Mouse (Mus musculus) kidney, embryonic 16.5 days (tissue): ENCODE measurements at regions not wholly inside any gene's neighbourhood (a gene's known extent, or its start where the extent isn't known, plus 50 kb on each side); places are given as distances from the start of the nearest gene placed in this dataset.

Experiments used
- ATAC-seq: fragments of 200-750 bp; cut with Nextera tagmentation; 2 replicates; pipeline ENCODE4 v1.8.0; 2017; ENCODE audit warnings: moderate TSS enrichment; ENCODE audit not compliant: low FRiP score, low TSS enrichment
- H3K27ac ChIP-seq: fragments of 300-500 bp; sonication (generic); 2 replicates; pipeline ENCODE4 v1.5.1; 2014; ENCODE audit warnings: low read length
- H3K27me3 ChIP-seq: fragments of 300-500 bp; sonication (generic); 2 replicates; pipeline ENCODE4 v1.6.1; 2014; ENCODE audit warnings: low read length, control low read depth, mixed read lengths; ENCODE audit not compliant: insufficient read depth
- H3K36me3 ChIP-seq: fragments of 300-500 bp; sonication (generic); 2 replicates; pipeline ENCODE4 v1.6.1; 2014; ENCODE audit warnings: low read length, control low read depth, mixed read lengths; ENCODE audit not compliant: insufficient read depth
- H3K4me1 ChIP-seq: fragments of 300-500 bp; sonication (generic); 2 replicates; pipeline ENCODE4 v1.6.1; 2014; ENCODE audit warnings: low read length, control low read depth, mixed read lengths; ENCODE audit not compliant: insufficient read depth
- H3K4me2 ChIP-seq: fragments of 300-500 bp; sonication (generic); replicated peaks from 2 replicates; pipeline ENCODE4 v1.6.1; 2014; ENCODE audit warnings: low read depth, low read length
- H3K4me3 ChIP-seq: fragments of 300-500 bp; sonication (generic); 2 replicates; pipeline ENCODE4 v1.5.1; 2014; ENCODE audit warnings: mild to moderate bottlenecking, low read length
- H3K9ac ChIP-seq: fragments of 300-500 bp; sonication (generic); replicated peaks from 2 replicates; pipeline ENCODE4 v1.6.1; 2014; ENCODE audit warnings: low read length
- H3K9me3 ChIP-seq: fragments of 300-500 bp; sonication (generic); 2 replicates; pipeline ENCODE4 v1.6.1; 2016; ENCODE audit warnings: low read length, control low read depth
- WGBS: fragments of 180-500 bp; shearing (Covaris S2); extraction: QIAGEN DNeasy Blood & Tissue Kit; methylation state at CpG from one replicate; pipeline ENCODE4 v1.1.7; 2014; 5-methylcytosine and 5-hydroxymethylcytosine counted together

DNA sequence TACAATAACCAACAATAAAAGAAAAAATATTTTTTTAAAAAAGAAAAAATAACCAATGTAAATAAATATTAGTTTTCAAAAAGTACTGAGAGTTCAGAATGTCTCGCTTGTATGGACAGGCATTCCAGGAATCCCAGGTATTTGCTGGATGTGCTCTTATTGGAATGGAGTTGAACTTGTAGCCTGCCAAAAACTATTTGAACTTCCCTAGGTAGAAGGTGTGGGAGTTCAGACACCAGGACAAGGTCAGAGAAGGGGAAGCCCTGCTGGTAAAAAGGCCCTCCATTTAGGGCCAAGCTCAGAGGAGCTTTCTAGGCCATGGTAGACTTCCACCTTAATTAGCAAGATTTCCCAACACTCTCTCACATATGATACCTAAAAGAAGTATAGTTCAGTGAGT, 270.3 kb downstream of the Actr3 start:
- H3K4me3 ChIP-seq, result no peak overlapping the region
- no peak overlapping the region for H3K4me2 ChIP-seq
- no peak overlapping the region for H3K9ac ChIP-seq
- no peak for ATAC-seq
- H3K27me3 ChIP-seq, result no peaks in the 10 kb centered on the region
- no peaks in the 10 kb centered on the region for H3K36me3 ChIP-seq
- H3K4me1 ChIP-seq, result no peaks in the 10 kb centered on the region
- H3K27ac ChIP-seq, result no peak overlapping the region
- 88% methylated on average over 1 of the region's 1 CpGs for WGBS
- H3K9me3 ChIP-seq, result 0 out of 2 replicates have a peak, but pooled peaks cover 3% of the 10 kb centered on the region

DNA sequence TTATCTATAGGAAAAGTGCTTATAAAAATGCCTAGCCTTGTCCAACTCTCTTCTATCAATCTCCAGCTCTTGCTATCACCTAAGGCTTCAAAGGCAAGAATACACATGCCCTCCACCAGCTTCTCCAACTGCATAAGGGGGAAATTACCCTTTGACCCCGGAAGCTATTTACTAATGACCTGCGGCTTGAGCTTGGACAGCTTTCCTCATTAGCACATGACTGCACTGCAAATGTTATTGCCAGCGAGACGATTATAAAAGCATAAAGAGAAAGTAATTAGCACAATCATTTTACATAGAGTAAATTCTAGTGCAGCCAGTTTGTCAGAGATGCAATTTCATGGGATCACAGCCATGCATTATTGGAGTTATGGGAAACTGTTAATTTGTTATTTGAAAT, 277.0 kb downstream of the Actr3 start:
- Histone ChIP-seq H3K4me2 (no peak overlapping the region), H3K9me3 (no peaks in the 10 kb centered on the region), H3K4me1 (no peaks in the 10 kb centered on the region), H3K36me3 (no peaks in the 10 kb centered on the region), H3K27me3 (no peaks in the 10 kb centered on the region), H3K9ac (no peak overlapping the region), H3K27ac (no peak overlapping the region), H3K4me3 (no peak overlapping the region)
- no peak for ATAC-seq
- WGBS, result 68% methylated on average over 4 of the region's 4 CpGs

DNA sequence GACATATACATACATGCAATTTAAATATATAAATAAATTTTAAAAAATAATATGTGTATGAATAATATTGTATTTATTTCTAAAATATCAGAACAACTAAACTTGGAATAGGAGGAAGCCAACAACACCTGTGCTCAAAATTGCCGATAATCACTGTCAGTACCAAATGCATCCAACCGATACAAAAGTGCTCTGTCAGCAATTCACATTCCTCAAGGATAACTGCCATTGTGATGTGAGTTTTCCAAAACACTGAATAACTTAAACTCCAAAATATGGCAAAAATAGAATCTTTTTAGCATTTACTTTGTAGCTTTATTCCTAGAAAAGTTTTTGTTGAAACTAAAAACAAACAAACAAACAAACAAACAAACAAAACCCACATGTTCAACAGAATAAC, 279.4 kb downstream of the Actr3 start:
- WGBS, result 93% methylated on average over 2 of the region's 2 CpGs
- no peaks in the 10 kb centered on the region for H3K36me3 ChIP-seq
- H3K4me2 ChIP-seq, result no peak overlapping the region
- H3K4me3 ChIP-seq, result no peak overlapping the region
- no peaks in the 10 kb centered on the region for H3K27me3 ChIP-seq
- no peaks in the 10 kb centered on the region for H3K9me3 ChIP-seq
- no peak for ATAC-seq
- H3K4me1 ChIP-seq, result no peaks in the 10 kb centered on the region
- H3K9ac ChIP-seq, result no peak overlapping the region
- no peak overlapping the region for H3K27ac ChIP-seq

DNA sequence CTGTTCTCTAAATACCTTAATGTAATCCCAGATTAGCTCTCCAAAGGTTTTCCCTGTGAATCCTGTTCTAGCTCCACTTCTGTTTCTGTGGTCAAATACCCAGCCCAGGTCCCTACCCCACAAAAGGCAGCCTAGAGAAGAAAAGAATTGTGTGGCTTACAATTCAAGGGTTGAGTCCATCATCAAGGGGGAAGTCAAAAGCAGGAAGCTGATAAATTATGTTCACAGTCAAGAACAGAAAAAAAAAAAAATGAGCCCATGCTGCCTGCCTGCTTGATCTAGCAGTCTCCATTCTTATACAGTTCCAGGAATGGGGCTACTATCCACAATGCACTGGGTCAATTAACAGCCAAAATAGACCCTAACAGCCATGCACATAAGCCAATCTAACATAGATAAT, 285.7 kb downstream of the Actr3 start:
- no peak for ATAC-seq

DNA sequence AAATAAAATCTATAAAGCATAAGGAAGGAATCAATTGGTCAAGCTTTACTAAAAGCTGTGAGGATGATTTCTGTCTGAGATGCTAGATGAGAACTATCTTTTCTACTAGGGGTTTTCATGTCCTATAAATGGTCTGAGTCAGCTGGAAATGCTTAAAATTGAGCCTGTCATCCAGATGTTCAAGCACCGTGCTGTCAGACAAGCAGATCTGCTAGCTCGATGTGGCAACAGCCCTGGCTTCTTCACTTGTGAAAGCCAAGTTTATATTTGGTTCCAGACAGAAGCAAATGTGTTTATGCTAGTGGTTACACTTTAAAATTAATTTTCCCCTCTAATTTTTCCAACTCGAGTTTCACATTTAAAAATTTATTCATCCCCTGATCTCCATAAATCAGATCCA, 311.7 kb downstream of the Actr3 start:
- no peak overlapping the region for H3K4me3 ChIP-seq
- 62% methylated on average over 3 of the region's 3 CpGs for WGBS
- no peak for ATAC-seq

More for the DNA sequence above, 285.7 kb downstream of the Actr3 start:
- Histone ChIP-seq H3K9me3 (no peaks in the 10 kb centered on the region), H3K27me3 (no peaks in the 10 kb centered on the region), H3K4me2 (no peak overlapping the region), H3K27ac (no peak overlapping the region), H3K4me3 (no peak overlapping the region), H3K4me1 (no peaks in the 10 kb centered on the region), H3K9ac (no peak overlapping the region), H3K36me3 (no peaks in the 10 kb centered on the region)

DNA sequence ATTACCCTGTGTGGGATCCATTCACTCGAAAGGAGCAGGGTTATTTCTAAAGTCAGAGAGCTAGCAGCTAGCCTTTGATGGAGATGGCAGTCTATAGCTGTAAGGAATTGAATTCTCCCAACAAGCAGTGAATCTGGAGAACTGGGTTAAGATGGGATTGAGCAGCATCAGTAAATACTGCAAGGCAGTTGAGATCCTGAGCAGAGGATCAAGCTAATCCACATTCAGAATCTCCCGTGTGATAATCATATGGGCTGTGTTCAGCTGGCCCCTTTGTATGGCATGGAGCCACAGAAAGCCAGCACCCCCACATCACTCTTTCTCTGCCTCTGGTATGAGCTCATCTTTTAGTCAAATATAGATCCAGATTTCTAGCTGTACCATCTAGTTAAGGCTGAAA, 334.9 kb downstream of the Actr3 start:
- no peaks in the 10 kb centered on the region for H3K27me3 ChIP-seq
- no peaks in the 10 kb centered on the region for H3K4me1 ChIP-seq
- no peak overlapping the region for H3K4me2 ChIP-seq
- H3K4me3 ChIP-seq, result no peak overlapping the region
- no peak overlapping the region for H3K9ac ChIP-seq
- no peak for ATAC-seq
- no peaks in the 10 kb centered on the region for H3K36me3 ChIP-seq
- H3K27ac ChIP-seq, result no peak overlapping the region
- 80% methylated on average over 2 of the region's 2 CpGs for WGBS
- H3K9me3 ChIP-seq, result no peaks in the 10 kb centered on the region; the same call in 1 of the 2 replicates

More for the DNA sequence above, 311.7 kb downstream of the Actr3 start:
- Histone ChIP-seq H3K4me1 (no peaks in the 10 kb centered on the region), H3K9me3 (no peaks in the 10 kb centered on the region), H3K36me3 (no peaks in the 10 kb centered on the region), H3K9ac (no peak overlapping the region), H3K4me2 (no peak overlapping the region), H3K27ac (no peak overlapping the region), H3K27me3 (no peaks in the 10 kb centered on the region)

DNA sequence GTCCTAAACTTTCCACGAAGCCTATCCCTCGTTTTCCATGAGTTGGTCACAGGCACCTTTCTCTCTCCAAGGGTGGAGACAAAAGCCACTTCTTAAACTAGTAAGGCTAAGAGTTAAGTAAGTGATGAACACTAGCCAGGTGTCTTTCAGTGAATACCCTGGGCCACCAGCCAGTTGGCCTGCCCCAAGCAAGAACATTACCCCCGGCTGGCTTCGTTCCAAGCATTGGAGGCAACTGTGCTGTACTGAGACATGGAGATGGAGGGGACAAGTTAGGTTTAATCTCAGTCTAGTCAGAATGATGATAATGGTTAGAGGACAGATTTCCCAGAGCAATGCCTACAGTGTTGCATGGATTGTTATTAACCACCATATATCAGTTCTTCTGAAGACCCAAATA, 350.6 kb downstream of the Actr3 start:
- no peak for ATAC-seq
- Histone ChIP-seq H3K9me3 (no peaks in the 10 kb centered on the region), H3K4me2 (no peak overlapping the region), H3K4me1 (no peaks in the 10 kb centered on the region), H3K36me3 (no peaks in the 10 kb centered on the region), H3K27ac (no peak overlapping the region), H3K4me3 (no peak overlapping the region), H3K9ac (no peak overlapping the region), H3K27me3 (no peaks in the 10 kb centered on the region)
- 83% methylated on average over 4 of the region's 4 CpGs for WGBS

DNA sequence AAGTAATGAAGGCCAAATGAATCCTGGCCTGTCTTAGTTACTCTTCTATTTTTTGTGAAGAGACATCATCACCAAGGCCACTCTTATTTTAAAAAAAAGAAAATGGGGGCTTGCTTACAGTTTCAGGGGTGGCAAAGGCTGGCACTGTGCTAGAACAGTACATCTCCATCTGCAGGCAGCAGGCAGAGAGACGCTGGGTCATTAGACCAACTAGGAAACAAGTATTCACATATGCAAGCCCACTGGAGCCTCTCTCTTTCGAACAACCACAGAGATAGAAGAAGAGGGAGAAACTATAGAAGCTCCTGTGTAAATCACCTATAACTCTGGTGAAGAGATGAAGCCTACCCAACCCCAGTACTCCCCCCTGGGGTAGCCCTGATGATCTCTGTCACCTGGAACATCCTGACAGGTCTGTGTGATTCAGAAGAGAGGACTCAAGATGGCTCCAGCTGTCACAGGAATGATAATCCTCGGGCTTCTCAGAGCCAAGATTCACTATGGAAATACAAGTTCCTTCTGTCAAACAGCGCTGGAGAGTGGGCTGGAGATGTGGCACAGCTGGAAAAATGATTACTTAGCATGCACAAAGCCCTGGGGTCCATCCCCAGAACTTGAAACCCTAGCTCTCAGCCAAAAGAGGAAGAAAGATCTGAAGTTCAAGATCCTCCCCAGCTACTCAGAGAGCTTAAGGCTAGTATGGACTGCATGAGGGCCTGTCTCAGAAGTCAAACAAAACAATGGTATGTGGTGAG, 395.8 kb downstream of the Actr3 start:
- H3K4me3 ChIP-seq, result no peak overlapping the region
- H3K9ac ChIP-seq, result no peak overlapping the region
- H3K4me2 ChIP-seq, result no peak overlapping the region
- H3K27ac ChIP-seq, result 0 out of 2 replicates have a peak overlapping the region, but pooled peaks have one; percentile 12
- ATAC-seq, result no peak
- no peaks in the 10 kb centered on the region for H3K4me1 ChIP-seq
- H3K36me3 ChIP-seq, result no peaks in the 10 kb centered on the region
- H3K27me3 ChIP-seq, result no peaks in the 10 kb centered on the region
- WGBS, result 49% methylated on average over 4 of the region's 4 CpGs
- no peaks in the 10 kb centered on the region for H3K9me3 ChIP-seq

DNA sequence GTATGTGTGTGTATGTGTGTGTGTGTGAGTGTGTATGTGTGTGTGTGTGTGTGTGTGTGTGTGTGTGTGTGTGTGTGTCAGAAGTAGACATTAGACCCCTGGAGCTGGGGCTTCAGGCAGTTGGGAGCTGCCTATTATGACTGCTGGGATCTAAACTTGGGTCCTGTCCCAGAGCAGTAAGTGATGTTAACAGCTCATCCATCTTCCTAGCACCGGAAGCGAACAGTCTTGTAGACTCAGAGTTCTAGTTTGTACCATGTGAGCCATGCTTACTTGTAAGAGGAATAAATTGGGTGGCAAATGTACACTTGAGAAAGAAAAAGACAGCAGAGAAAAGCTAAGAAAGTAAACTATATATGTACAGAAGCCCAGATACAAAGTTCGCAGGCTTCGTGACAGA, 422.2 kb downstream of the Actr3 start:
- Histone ChIP-seq H3K27me3 (no peaks in the 10 kb centered on the region), H3K9ac (no peak overlapping the region), H3K27ac (no peak overlapping the region), H3K36me3 (no peaks in the 10 kb centered on the region), H3K4me1 (no peaks in the 10 kb centered on the region), H3K9me3 (no peaks in the 10 kb centered on the region), H3K4me2 (no peak overlapping the region), H3K4me3 (no peak overlapping the region)
- WGBS, result 78% methylated on average over 4 of the region's 4 CpGs
- no peak for ATAC-seq

DNA sequence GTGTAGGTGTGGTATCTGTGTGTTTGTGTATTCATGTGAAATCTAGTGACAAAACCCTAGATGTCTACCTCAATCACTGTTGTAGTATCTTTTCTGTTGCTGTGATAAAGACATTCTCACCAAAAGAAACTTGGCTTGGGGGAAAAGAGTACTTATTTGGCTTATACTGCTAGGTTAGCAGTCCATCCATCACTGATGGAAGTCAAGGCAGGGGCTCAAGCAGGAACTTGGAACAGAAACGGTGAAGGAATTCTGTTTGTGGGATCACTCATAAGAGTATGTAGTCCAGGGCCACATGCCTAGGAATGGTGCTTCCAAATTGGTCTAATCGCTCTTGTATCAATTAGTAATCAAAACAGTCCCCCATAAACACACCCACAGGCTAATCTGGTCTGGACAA, 423.6 kb downstream of the Actr3 start:
- H3K4me1 ChIP-seq, result no peaks in the 10 kb centered on the region
- no peak for ATAC-seq
- H3K27ac ChIP-seq, result no peak overlapping the region
- no peaks in the 10 kb centered on the region for H3K36me3 ChIP-seq
- no peaks in the 10 kb centered on the region for H3K27me3 ChIP-seq
- no peak overlapping the region for H3K4me3 ChIP-seq
- H3K9ac ChIP-seq, result no peak overlapping the region
- 88% methylated on average over 2 of the region's 2 CpGs for WGBS
- H3K4me2 ChIP-seq, result no peak overlapping the region
- H3K9me3 ChIP-seq, result no peaks in the 10 kb centered on the region
